Mouse (Mus musculus): ENCODE measurements around the gene Mcf2l.
A peak's percentile ranks its signal among the peaks of the same experiment; 100 is the strongest.

The Mcf2l gene

GRCm38 (mm10) chr8:12991411-12991810 lies 117.8 kb downstream of the Mcf2l start:
- DNase-seq (ENCODE audit: low spot score in 2 of 2): no peak

- DNase-seq (ENCODE audit: low spot score in 2 of 2): no peak
Observed at GRCm38 (mm10) chr8:12994468-12994867, 120.9 kb downstream of the Mcf2l start.

DNA sequence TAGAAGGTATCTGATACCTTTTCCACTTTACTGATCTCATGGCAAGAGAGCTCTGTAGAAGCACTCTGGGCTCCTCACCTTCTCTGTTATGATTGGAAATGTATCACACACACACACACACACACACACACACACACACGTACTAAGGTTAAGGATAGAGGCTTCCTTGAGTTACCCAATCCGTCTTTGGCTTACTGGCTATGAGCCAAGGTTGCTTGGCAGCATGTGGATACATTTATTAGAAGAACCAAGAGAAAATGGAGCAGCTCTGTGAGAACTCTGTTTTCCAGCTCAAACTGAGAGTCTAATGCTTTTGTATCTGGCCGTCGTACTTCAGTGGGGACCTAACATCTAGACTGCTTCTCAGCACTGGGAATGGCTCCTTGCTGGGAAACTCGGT lies 121.9 kb downstream of the Mcf2l start:
- no peak for DNase-seq (ENCODE audit: low spot score in 2 of 2)

- no peak for DNase-seq (ENCODE audit: low spot score in 2 of 2)
Observed at GRCm38 (mm10) chr8:12996831-12997275, 123.2 kb downstream of the Mcf2l start.

GRCm38 (mm10) chr8:12998331-12998730 lies 124.7 kb downstream of the Mcf2l start:
- DNase-seq (ENCODE audit: low spot score in 2 of 2): no peak

DNA sequence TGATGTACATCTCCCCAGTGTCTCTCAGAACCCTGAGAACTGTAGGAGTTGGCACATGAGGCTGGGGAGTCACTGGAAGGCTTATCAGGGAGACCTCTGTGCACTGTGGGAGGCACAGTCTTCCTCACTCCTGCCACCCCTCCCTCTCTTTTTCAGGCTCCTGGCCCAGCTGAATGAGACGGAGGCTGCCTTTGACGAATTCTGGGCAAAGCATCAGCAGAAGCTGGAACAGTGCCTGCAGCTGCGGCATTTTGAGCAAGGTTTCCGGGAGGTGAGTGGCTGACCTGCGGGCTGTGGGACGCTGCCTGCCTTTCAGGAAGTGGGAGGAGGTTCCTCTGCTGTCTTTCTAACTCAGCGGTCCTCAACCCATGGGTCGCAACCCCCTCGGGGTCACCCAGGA lies 126.2 kb downstream of the Mcf2l start:
- no peak for DNase-seq (ENCODE audit: low spot score in 2 of 2)

- DNase-seq (ENCODE audit: low spot score in 2 of 2): no peak
Observed at GRCm38 (mm10) chr8:13007458-13007857, 133.9 kb downstream of the Mcf2l start.

DNA sequence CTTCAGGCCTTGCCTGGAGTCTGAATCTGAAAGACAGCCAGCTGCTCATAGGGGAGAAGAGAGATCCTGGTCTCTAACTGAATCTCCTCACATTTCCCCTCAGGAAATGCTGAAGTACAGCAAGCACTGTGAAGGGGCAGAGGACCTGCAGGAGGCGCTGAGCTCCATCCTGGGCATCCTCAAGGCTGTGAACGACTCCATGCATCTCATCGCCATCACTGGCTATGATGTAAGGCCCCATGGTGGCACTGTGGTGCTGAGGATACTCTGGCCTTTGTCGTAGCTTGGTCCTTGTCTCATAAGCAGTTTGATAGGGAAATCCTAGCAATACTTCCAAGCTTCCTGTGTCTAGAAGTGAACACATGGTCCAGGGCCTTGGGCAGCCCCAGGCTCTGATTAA lies 136.7 kb downstream of the Mcf2l start:
- no peak for DNase-seq (ENCODE audit: low spot score in 2 of 2)

GRCm38 (mm10) chr8:13019560-13019959 lies 146.0 kb downstream of the Mcf2l start:
- no peak for DNase-seq (ENCODE audit: low spot score in 2 of 2)

GRCm38 (mm10) chr8:13021830-13022229 lies 148.2 kb downstream of the Mcf2l start:
- peak; percentile 41 to 63 for DNase-seq (ENCODE audit: low spot score in 2 of 2)

GRCm38 (mm10) chr8:13025487-13026224 lies 152.1 kb downstream of the Mcf2l start, which contains the start of gene F7:
TSS of gene F7 (plus strand) at chr8:13026034.
- DNase-seq (ENCODE audit: low spot score in 2 of 2): no peak

DNA sequence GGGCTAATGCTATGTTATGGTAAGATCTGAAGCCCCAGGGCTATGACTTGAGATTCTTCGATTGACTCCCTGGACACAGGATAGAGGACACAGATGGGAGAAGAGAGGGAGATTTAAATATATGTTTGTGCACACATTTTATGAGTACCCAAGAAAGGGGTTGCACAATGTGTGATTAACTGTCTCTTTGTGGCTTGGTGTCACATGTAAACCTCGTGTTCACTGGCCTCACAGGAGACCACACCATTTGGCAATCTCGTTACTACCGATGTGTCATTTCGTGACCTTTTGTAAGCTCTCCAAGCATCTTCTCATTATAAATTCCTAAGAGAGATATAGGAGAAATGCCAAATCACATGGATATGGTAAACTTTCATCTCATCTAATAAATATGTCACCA lies 154.0 kb downstream of the Mcf2l start:
- DNase-seq (ENCODE audit: low spot score in 2 of 2): no peak

DNA sequence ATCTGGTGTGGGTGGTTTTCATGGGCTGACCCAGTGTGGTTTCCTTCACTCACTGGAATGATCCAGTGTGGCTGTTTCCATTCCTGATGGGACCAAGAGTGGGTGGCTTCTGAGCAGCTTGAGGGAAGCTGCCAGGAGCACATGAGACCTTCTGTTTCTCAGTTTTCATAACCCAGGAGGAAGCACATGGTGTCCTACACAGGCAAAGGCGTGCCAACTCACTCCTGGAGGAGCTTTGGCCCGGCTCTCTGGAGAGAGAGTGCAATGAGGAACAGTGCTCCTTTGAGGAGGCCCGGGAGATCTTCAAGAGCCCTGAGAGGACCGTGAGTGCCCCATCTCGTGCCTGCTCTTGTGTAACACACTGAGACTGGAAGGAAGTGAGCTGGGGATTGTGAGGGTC lies 154.9 kb downstream of the Mcf2l start:
- peak; percentile 66 to 86 for DNase-seq (ENCODE audit: low spot score in 2 of 2)

DNA sequence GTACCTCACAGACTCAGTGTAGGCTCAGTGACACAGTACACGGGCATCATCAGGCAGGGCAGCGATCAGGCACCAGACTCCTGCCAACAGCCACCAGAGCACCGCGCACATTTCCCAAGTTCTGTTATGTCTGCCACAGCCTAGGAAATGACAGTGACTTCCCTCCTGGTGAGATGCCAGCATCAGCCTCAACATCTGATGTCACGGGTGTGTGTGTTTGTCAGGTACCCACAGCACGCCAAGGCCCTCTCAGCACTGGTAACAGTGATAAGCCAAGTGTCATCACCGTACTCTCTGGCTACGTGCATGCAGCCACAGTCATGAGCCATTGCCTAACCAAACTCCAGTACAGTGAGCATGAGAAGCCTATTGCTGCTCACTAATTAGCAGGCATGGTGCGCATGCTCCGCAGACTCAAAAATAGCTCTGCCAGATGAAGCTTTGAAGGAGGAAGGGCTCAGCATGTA lies 162.8 kb downstream of the Mcf2l start:
- peak; percentile 32 to 36 for DNase-seq (ENCODE audit: low spot score in 2 of 2)

DNA sequence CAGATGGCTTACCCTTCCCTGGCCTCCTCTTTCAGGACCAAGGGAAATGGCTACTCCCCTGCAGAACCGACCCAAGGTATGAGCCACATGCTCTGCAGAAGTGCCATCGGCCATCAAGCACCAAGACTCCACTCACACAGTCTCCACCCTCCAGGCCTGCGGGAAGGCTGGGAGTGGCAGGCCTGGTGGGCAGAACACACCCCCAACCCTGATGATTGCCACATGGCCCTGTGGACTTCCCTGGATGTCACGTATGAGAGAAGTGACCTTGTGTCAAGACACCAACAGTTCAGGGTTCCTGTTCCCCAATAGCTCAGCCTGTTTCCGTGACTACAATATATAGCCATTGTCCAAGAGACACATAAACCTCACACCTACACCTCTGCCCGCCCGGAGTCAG lies 163.4 kb downstream of the Mcf2l start, which contains the start of gene F10:
TSS of gene F10 (plus strand) at position 294 of the 400 bp plus-strand sequence.
- no peak for DNase-seq (ENCODE audit: low spot score in 2 of 2)

GRCm38 (mm10) chr8:13037569-13037968 lies 164.0 kb downstream of the Mcf2l start:
- DNase-seq (ENCODE audit: low spot score in 2 of 2): no peak

DNA sequence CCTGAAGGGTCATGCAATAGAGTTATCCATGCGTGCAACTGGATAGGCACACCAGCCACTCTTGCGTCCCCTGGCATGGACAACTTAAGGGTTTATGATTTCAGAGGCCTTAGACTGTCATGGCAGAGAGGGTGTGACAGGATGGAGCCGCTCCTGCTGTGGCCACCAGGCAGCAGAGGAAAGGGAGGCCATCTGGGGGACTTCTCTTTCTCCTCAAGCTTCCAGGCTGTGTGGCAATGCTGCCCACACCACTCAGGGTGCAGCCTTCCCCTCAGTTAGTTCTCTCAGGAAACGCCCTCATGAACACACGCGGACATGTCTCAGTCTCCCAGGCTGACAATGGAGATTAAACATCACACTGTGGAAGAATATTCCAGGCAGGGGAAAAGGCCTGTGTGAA lies 165.4 kb downstream of the Mcf2l start:
- DNase-seq (ENCODE audit: low spot score in 2 of 2): no peak

DNA sequence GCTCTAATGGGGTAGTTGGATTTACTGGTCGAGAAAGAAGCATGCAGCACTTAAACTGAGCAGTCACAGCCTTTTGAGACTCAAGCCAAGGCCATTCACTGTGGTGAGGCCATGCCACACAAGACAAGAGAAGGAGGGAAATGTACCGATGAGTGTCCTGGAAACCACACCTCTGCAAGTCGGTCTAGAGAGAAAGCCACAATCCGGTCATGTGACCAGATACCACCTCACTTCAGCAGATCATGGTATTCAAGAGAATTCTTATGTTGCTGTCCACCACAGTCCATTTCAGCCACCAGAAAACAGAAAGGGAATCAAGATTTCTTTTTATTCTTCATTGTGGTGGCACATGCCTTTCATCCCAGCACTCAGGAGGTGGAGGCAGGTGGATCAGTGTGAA lies 167.9 kb downstream of the Mcf2l start:
- no peak for DNase-seq (ENCODE audit: low spot score in 2 of 2)

DNA sequence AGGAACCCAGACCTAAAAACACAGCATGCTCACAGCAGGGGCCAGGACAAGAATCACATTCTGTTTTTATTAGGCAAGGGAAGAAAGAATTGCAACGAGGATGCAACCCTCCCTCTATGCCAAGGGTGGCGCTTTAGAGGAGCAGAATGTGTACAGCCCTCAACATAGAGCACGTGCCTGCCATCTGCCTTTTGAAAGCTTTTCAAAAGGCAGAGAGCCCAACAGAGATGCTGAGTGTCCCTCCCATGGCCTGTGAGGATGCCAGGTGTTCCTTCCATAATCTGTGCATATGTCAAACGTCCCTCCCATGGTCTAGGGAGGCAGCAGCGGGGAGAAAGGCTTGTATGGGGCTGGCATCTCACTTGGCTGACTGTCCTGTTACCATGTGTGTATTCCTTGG lies 174.0 kb downstream of the Mcf2l start:
- DNase-seq (ENCODE audit: low spot score in 2 of 2): no peak

- no peak for DNase-seq (ENCODE audit: low spot score in 2 of 2)
Observed at GRCm38 (mm10) chr8:13050550-13050949, 176.9 kb downstream of the Mcf2l start.

- no peak for DNase-seq (ENCODE audit: low spot score in 2 of 2)
Observed at GRCm38 (mm10) chr8:13057351-13057750, 183.7 kb downstream of the Mcf2l start.

DNA sequence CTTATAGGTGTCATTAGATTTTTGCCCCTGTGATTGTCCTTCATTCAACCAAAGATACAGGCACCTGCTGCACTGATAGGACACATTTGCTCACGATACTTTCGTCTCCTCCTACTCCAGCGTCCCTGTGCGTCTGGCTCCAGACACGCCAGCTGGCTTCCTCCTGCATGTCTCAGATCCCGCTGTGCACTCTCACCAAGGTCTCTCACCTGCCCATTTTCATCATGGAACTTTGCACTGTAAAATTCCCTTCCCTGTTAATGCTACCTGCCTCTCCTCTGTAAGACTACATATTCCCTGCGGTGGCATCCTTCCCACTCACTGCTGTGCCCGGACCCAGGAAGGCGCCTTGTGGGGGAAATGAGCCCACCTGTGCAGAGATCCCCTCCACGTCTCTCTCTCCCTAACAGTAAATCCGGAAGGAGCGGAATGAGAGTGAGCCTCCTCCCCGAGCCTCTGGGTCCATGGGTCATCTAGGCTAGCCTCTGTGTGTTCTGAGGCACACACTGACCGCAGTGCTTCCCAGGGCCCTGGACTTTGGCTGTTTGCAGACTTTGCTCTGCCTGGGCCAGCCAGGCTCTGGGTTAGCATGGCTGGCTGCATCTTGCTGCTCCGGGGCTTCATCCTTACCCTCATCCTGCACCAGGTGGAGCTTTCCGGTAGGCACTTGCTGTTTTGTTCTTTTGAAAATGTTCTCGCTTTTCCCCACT lies 187.0 kb downstream of the Mcf2l start, which contains the start of gene Proz:
TSS of gene Proz (plus strand) at position 474 of the 710 bp plus-strand sequence.
- no peak for DNase-seq (ENCODE audit: low spot score in 2 of 2)

- no peak for DNase-seq (ENCODE audit: low spot score in 2 of 2)
Observed at GRCm38 (mm10) chr8:13063112-13063511, 189.5 kb downstream of the Mcf2l start.
